Mouse (Mus musculus) cerebellum, adult 2 months (tissue): ENCODE results near the gene Mapk3.

Experiments used
- CTCF ChIP-seq: fragments of 200-500 bp; IDR thresholded peaks from 2 replicates; pipeline ENCODE4 v1.5.1; 2011; ENCODE audit warnings: low read depth, mild to moderate bottlenecking, control low read depth, low read length, moderate library complexity, borderline replicate concordance; ENCODE audit not compliant: insufficient read depth
- POLR2A ChIP-seq: fragments of 200-500 bp; IDR thresholded peaks from 2 replicates; pipeline ENCODE4 v1.6.1; 2011; ENCODE audit warnings: low read length, control low read depth, borderline replicate concordance; ENCODE audit not compliant: insufficient read depth

DNA sequence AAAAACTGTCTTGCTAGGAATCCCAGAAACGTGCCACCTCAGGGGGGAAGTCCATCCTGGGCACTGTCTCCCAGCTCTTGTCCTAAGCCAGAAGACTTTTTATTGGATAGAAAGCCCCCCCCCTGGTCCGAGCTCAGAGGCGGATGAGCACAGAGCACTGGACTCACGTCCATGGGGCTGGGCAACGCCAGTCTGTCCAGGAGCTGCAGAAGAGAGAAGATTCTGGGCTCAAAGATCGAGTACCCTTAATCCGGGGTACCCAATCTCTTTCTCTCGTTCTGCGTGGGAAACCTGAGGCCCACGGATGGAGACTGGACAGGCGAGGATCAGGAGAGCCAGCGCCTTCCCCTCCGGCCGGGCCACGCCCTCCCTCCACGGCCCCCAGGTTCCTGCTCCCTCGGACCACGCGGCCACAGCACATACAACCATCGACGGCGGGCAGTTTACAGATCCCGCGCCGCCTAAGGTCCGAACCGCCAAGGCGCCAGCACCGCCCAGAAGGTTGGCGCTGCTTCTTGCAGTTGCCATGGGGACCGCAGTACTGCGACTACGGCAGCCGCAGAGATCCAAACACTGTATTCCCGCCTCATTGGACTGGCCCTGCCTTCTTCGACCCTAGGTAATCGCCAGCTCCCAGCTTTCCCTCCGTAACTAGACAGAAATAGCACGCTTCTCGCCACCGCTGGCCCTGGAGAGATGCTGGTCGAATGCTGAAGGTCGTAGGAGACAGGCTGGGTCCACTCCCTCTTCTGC lies 49.5 kb downstream of the Mapk3 start:
- TF ChIP-seq CTCF (no peak), POLR2A (peak; percentile 49; the same call in 1 of the 2 replicates)
